Mouse (Mus musculus): ENCODE measurements around the gene Stab2.

DNA sequence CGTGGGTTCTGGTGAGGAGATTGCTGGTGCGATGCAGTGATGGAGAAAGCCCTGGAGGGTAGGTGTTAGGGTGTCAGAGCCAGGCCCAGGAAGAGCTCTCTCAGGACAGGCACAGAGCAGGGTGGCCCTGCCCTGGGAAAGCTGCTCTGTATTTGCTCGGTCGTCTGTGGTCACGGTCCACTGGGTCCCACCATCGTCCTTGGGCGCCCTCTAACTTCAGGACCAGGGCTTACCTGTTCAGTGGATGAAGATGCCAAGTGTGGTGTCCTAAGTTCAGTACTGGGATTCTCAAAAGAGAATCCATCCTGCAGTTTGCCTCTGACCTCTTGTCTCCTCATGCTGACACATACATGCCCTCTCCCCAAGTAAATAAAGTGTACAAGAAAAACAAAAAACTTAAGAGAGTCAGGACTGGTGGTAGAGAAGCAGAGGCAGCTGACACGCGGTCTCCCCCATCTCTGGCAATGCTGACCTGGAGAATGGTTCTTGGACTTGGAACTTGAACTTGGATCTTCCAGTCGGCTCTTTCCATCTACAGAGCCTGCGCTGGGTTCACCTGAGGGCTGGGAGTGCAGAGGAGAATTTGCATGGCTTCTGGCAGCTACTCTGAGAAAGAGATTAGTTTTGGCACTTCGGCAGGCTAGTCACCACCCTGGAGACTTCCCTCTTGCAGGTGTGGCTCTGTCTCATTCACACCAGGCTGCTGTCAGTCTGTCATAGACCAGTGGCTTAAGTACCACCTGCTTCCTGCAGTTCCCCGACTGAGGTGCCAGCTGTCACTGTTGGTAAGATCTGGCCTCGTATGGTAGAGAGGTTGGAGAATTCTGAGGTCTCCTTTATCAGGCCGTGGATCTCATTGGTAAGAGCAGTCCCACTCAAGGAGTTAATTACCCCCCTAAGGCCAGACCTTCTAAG lies 179.3 kb downstream of the Stab2 start:
- TF ChIP-seq CTCF (IDR thresholded peaks at IDR 0.05; ENCODE audit: low read depth, low read length) (no peak), POLR2A (IDR thresholded peaks at IDR 0.05; ENCODE audit: borderline replicate concordance, low read depth, low read length) (no peak)
